Mouse (Mus musculus) neural tube, embryonic 11.5 days (tissue): ENCODE measurements around the gene AB124611. TPM values are rescaled to one million over a fixed set of nuclear protein-coding genes. Genes with fewer than 3 reads are reported as not detected.
"Not testable (repeated sequence)": the region's sequence is repeated elsewhere in the genome, so short reads cannot be mapped to it uniquely, and the experiment has no call there.

Experiments used
- ATAC-seq: fragments of 200-750 bp; cut with Nextera tagmentation; 2 replicates; pipeline ENCODE4 v1.8.0; 2017; ENCODE audit warnings: moderate number of reproducible peaks, mild to moderate bottlenecking, moderate TSS enrichment, moderate library complexity; ENCODE audit not compliant: insufficient read depth, low FRiP score, low TSS enrichment
- DNase-seq: peaks from one replicate; pipeline ENCODE4 v3.0.0-alpha.2; 2015; ENCODE audit warnings: low spot score
- H3K27ac ChIP-seq: fragments of 300-500 bp; sonication (generic); 2 replicates; pipeline ENCODE4 v1.5.1; 2014; ENCODE audit warnings: low read depth, mild to moderate bottlenecking, low read length
- H3K27me3 ChIP-seq: fragments of 300-500 bp; sonication (generic); 2 replicates; pipeline ENCODE4 v1.6.1; 2014; ENCODE audit warnings: mild to moderate bottlenecking, low read length, mixed read lengths; ENCODE audit not compliant: control insufficient read depth, insufficient read depth
- H3K36me3 ChIP-seq: fragments of 300-500 bp; sonication (generic); 2 replicates; pipeline ENCODE4 v1.6.1; 2014; ENCODE audit warnings: mild to moderate bottlenecking, low read length, moderate library complexity, mixed read lengths; ENCODE audit not compliant: control insufficient read depth, insufficient read depth
- H3K4me1 ChIP-seq: fragments of 300-500 bp; sonication (generic); 2 replicates; pipeline ENCODE4 v1.6.1; 2014; ENCODE audit warnings: low read length, mixed read lengths; ENCODE audit not compliant: control insufficient read depth, insufficient read depth
- H3K4me2 ChIP-seq: fragments of 300-500 bp; sonication (generic); 2 replicates; pipeline ENCODE4 v1.6.1; 2014; ENCODE audit warnings: low read depth, mild to moderate bottlenecking, moderate library complexity
- H3K4me3 ChIP-seq: fragments of 300-500 bp; sonication (generic); 2 replicates; pipeline ENCODE4 v1.5.1; 2014; ENCODE audit warnings: low read depth, low read length
- H3K9ac ChIP-seq: fragments of 300-500 bp; sonication (generic); 2 replicates; pipeline ENCODE4 v1.6.1; 2014; ENCODE audit warnings: mild to moderate bottlenecking, low read length
- H3K9me3 ChIP-seq: fragments of 300-500 bp; sonication (generic); 2 replicates; pipeline ENCODE4 v1.6.1; 2016; ENCODE audit warnings: low read length; ENCODE audit not compliant: control insufficient read depth
- WGBS: fragments of 180-500 bp; shearing (Covaris S2); extraction: QIAGEN DNeasy Blood & Tissue Kit; methylation state at CpG from one replicate; pipeline ENCODE4 v1.1.7; 2014; 5-methylcytosine and 5-hydroxymethylcytosine counted together
- polyA plus RNA-seq: library from polyadenylated mRNA; unstranded; fragments of >200 nt; fragmentation: Nextera tagmentation; extraction: Ambion mirVana; gene quantifications from 2 replicates; pipeline ENCODE4 v1.2.1, GENCODE M21; 2014

Gene AB124611
- polyA plus RNA-seq, 1 experiment from 2014 or later, result 2.7 TPM

GRCm38 (mm10) chr9:21510689-21511015 lies 15.3 kb upstream of the AB124611 start:
- H3K9ac ChIP-seq, result peak overlapping the region; percentile 72
- no peaks in the 10 kb centered on the region for H3K9me3 ChIP-seq
- H3K36me3 ChIP-seq, result peaks cover 9% of the 10 kb centered on the region
- no peaks in the 10 kb centered on the region for H3K27me3 ChIP-seq
- H3K27ac ChIP-seq, result no peak overlapping the region
- peak overlapping the region; percentile 38 for H3K4me2 ChIP-seq
- ATAC-seq (no peak), DNase-seq (no peak)
- 10% methylated on average over 7 of the region's 7 CpGs for WGBS
- H3K4me3 ChIP-seq, result peak overlapping the region; percentile 63
- no peaks in the 10 kb centered on the region for H3K4me1 ChIP-seq

DNA sequence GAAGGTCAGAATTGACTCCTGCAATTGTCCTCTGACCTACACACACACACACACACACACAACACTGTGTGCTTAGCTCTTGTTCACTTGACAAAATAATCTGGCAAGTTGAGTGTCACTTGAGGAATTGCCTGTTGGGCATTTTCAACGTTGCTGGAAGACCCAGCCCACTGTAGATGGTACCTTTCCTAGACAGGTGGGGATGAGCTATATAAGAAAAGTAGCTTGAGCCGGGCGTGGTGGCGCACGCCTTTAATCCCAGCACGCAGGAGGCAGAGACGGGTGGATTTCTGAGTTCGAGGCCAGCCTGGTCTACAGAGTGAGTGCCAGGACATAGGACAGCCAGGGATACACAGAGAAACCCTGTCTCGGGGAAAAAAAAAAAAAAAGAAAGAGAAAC lies 14.9 kb upstream of the AB124611 start:
- 86% methylated on average over 9 of the region's 9 CpGs for WGBS
- DNase-seq (no peak), ATAC-seq (no peak)
- Histone ChIP-seq H3K4me1 (no peaks in the 10 kb centered on the region), H3K9ac (peak overlapping the region; percentile 72; the same call in 1 of the 2 replicates), H3K27me3 (no peaks in the 10 kb centered on the region), H3K4me2 (peak overlapping the region; percentile 38), H3K4me3 (peak overlapping the region; percentile 63), H3K27ac (no peak overlapping the region), H3K36me3 (peaks cover 9% of the 10 kb centered on the region), H3K9me3 (no peaks in the 10 kb centered on the region)

DNA sequence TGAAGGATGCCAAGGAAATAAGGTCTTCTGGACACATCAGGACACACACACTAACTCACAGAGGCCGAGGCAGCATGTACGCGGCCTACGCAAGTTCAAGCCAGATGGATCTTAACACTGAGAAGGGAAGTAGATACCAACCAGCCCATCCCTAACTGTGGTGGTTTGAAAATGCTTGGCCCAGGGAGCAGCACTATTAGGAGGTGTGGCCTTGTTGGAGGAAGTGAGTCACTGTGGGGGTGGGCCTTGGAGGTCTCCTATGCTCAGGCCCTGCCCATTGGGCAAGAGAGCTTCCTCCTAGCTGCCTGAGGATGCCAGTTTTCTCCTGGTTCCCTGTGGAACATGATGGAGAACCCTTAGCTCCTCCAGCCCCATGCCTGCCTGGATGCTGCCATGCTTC lies 12.5 kb upstream of the AB124611 start:
- H3K4me1 ChIP-seq, result no peaks in the 10 kb centered on the region
- H3K9me3 ChIP-seq, result no peaks in the 10 kb centered on the region
- no peak for ATAC-seq
- no peaks in the 10 kb centered on the region; the same call in 1 of the 2 replicates for H3K36me3 ChIP-seq
- H3K4me2 ChIP-seq, result no peak overlapping the region
- WGBS, result 91% methylated on average over 4 of the region's 4 CpGs
- H3K27ac ChIP-seq, result no peak overlapping the region
- no peak for DNase-seq
- no peaks in the 10 kb centered on the region for H3K27me3 ChIP-seq
- no peak overlapping the region for H3K9ac ChIP-seq
- no peak overlapping the region for H3K4me3 ChIP-seq

DNA sequence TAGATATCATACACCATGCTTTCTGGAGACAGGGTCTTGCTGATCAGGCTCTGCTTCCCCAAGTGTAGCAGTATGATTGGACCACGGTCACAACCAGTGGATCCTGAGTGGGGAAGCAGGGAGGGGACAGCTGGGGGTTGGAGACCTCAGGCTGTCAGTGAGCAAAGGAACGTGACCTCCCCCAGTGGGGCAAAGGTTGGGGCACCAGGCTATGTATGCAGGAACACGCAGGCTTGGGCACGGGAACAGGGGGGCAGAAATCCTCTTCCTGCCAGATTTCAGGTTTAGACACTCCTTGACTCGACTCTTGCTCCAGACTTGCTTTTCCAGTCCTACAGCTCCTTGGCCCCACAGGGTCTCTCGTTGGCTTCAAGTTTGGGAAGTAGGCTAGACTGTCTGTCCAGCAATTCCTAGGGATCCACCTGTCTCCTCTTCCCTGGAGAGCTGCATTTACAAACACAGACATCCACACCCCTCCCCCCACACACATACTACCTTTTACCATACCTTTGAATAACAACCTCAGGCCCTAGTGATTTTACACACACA lies 8.0 kb upstream of the AB124611 start:
- DNase-seq (no peak), ATAC-seq (no peak)
- H3K27me3 ChIP-seq, result no peaks in the 10 kb centered on the region
- no peaks in the 10 kb centered on the region for H3K36me3 ChIP-seq
- H3K4me3 ChIP-seq, result no peak overlapping the region
- no peak overlapping the region for H3K4me2 ChIP-seq
- 89% methylated on average over 6 of the region's 6 CpGs for WGBS
- no peaks in the 10 kb centered on the region for H3K9me3 ChIP-seq
- no peak overlapping the region for H3K27ac ChIP-seq
- no peaks in the 10 kb centered on the region for H3K4me1 ChIP-seq
- H3K9ac ChIP-seq, result no peak overlapping the region

DNA sequence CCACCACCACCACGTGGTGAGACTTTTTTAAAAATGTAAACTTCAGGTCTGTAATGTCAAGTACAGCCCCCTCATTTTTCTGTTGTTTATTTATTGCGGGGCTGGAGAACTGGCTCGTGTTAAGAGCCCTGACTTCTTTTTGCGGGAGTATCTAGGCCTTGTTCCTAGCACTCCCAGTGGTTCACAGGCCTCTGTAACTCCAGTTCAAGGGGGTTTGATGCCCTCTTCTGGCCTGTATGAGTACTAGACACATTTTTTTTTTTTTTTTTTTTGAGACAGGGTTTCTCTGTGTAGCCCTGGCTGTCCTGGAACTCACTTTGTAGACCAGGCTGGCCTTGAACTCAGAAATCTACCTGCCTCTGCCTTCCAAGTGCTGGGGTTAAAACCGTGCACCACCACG lies 7.3 kb upstream of the AB124611 start:
- not testable (repeated sequence) for H3K4me3 ChIP-seq, H3K9me3 ChIP-seq, ATAC-seq, H3K4me1 ChIP-seq, H3K4me2 ChIP-seq, H3K27me3 ChIP-seq, H3K36me3 ChIP-seq, H3K9ac ChIP-seq, DNase-seq, H3K27ac ChIP-seq
- WGBS, result 78% methylated on average over 6 of the region's 6 CpGs

- H3K36me3 ChIP-seq, result no peaks in the 10 kb centered on the region; the same call in 1 of the 2 replicates
- no peaks in the 10 kb centered on the region for H3K27me3 ChIP-seq
- DNase-seq, result no peak
- H3K4me1 ChIP-seq, result no peaks in the 10 kb centered on the region
- WGBS, result 83% methylated on average over 7 of the region's 7 CpGs
- no peak for ATAC-seq
- H3K27ac ChIP-seq, result no peak overlapping the region
- H3K4me2 ChIP-seq, result no peak overlapping the region
- H3K9ac ChIP-seq, result no peak overlapping the region
- no peak overlapping the region for H3K4me3 ChIP-seq
- H3K9me3 ChIP-seq, result no peaks in the 10 kb centered on the region
These were observed 637 bp upstream of the AB124611 start for GRCm38 (mm10) chr9:21525142-21525936.

GRCm38 (mm10) chr9:21526634-21526944 lies 613 bp downstream of the AB124611 start:
- H3K27ac ChIP-seq, result no peak overlapping the region
- H3K4me1 ChIP-seq, result no peaks in the 10 kb centered on the region
- H3K4me2 ChIP-seq, result no peak overlapping the region
- DNase-seq (no peak), ATAC-seq (no peak)
- no peaks in the 10 kb centered on the region for H3K27me3 ChIP-seq
- no peak overlapping the region for H3K4me3 ChIP-seq
- H3K9me3 ChIP-seq, result no peaks in the 10 kb centered on the region
- no peaks in the 10 kb centered on the region; the same call in 1 of the 2 replicates for H3K36me3 ChIP-seq
- WGBS, result 88% methylated on average over 3 of the region's 3 CpGs
- no peak overlapping the region for H3K9ac ChIP-seq

DNA sequence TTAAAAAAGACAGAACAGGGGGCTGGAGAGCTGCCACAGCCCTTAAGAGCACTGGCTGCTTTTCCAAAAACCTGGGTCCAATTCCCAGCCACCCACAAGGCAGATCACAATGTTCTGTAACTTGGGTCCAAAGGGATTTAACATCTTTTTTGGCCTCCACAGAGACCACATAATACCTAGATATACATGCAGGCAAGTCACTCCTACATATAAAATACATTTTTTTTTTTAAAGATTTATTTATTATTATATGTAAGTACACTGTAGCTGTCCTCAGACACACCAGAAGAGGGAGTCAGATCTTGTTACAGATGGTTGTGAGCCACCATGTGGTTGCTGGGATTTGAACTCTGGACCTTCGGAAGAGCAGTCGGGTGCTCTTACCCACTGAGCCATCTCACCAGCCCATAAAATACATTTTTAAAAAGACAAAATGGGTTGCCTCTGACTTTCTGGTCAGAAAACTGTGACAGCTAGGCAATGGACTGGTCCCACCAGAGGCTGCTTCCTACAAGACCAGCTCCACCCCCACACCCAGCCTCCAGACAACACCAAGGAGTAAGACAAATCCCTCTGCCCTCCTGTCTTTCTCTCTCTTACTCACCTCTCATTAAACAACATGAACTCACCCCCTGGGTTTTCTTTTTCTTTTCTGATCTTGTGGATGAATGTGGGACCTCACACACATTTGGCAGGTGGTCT lies 1.3 kb downstream of the AB124611 start:
- Histone ChIP-seq H3K27me3 (no peaks in the 10 kb centered on the region), H3K9ac (no peak overlapping the region), H3K4me1 (no peaks in the 10 kb centered on the region), H3K27ac (no peak overlapping the region), H3K4me3 (no peak overlapping the region), H3K4me2 (no peak overlapping the region), H3K36me3 (no peaks in the 10 kb centered on the region; the same call in 1 of the 2 replicates), H3K9me3 (no peaks in the 10 kb centered on the region)
- ATAC-seq (no peak), DNase-seq (no peak)
- WGBS, result 95% methylated on average over 2 of the region's 2 CpGs

DNA sequence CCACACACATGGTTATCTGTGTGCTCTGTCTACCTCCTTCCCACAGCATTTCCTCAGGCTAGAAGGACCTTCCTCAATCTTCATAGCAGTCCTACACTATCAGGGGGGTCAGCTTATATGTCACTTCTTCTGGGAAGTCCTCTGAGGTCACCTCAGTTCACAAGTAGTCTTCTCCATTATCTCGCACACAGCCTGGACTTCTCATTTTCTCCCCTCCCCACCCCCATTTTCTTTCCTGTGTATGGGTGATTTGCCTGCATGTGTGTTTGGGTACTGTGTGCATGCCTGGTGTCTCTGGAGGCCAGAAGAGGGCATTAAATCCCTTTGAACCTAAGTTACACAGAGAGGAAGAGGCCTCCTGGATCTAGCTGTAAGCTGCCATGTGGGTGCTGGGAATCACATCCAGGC lies 1.9 kb downstream of the AB124611 start:
- Histone ChIP-seq H3K4me1 (no peaks in the 10 kb centered on the region), H3K9me3 (no peaks in the 10 kb centered on the region), H3K27me3 (no peaks in the 10 kb centered on the region), H3K27ac (no peak overlapping the region), H3K4me2 (no peak overlapping the region), H3K4me3 (no peak overlapping the region), H3K9ac (no peak overlapping the region), H3K36me3 (no peaks in the 10 kb centered on the region; the same call in 1 of the 2 replicates)
- WGBS, result 63% methylated on average over 1 of the region's 1 CpGs
- DNase-seq (no peak), ATAC-seq (no peak)
